In genomic region chr10:12482975-12483374, GRCm38 (mm10) we compare ENCODE assay signal across 29 mouse cellular contexts.
"Had no signal": no experiment of that assay in that cellular context is flagged by ENCODE, and none has a peak within 500 bp of the region (broad histone marks: within the 10 kb centered on the region; RNA-seq: fewer than 3 reads in every experiment).

No protein-coding gene starts in this region.

- ATAC-seq: forebrain, embryonic 13.5 days; forebrain, embryonic 14.5 days; forebrain, embryonic 15.5 days; forebrain, embryonic 16.5 days; forebrain, postnatal 0 days had no signal

- H3K9ac ChIP-seq: embryonic facial prominence, embryonic 12.5 days; embryonic facial prominence, embryonic 13.5 days; embryonic facial prominence, embryonic 15.5 days; forebrain, embryonic 12.5 days; forebrain, embryonic 13.5 days; forebrain, embryonic 15.5 days; forebrain, postnatal 0 days had no signal

- H3K4me3 ChIP-seq: embryonic facial prominence, embryonic 10.5 days; embryonic facial prominence, embryonic 12.5 days; embryonic facial prominence, embryonic 13.5 days; embryonic facial prominence, embryonic 15.5 days; erythroblast, embryonic 14.5 days; forebrain, embryonic 10.5 days; forebrain, embryonic 12.5 days; forebrain, embryonic 13.5 days; forebrain, embryonic 15.5 days; gastrocnemius, adult 2 months; heart, adult 2 months had no signal

- DNase-seq: cerebellum, adult 2 months; cerebellum, adult 8-10 months; cerebellum, adult 9-10 months; cerebellum, adult 9-11 months; cerebellum, postnatal 10 days; cerebellum, postnatal 14 days; cerebellum, postnatal 25 days; cerebellum, postnatal 36 days; embryo, embryonic 11 days; forebrain, postnatal 0 days; gastrocnemius, adult 2 months; gastrocnemius, postnatal 10 days; gastrocnemius, postnatal 14 days; gastrocnemius, postnatal 25 days; gastrocnemius, postnatal 36 days; heart, adult 11 months; heart, adult 18-20 months; heart, adult 2 months had no signal

- H3K27me3 ChIP-seq: embryonic facial prominence, embryonic 12.5 days; embryonic facial prominence, embryonic 13.5 days; embryonic facial prominence, embryonic 15.5 days; forebrain, embryonic 12.5 days; forebrain, embryonic 13.5 days; forebrain, embryonic 15.5 days had no signal

- H3K36me3 ChIP-seq: embryonic facial prominence, embryonic 15.5 days; forebrain, embryonic 10.5 days; forebrain, embryonic 12.5 days; forebrain, embryonic 15.5 days had no signal

- H3K9me3 ChIP-seq: embryonic facial prominence, embryonic 10.5 days; embryonic facial prominence, embryonic 12.5 days; embryonic facial prominence, embryonic 13.5 days; embryonic facial prominence, embryonic 15.5 days; forebrain, embryonic 10.5 days; forebrain, embryonic 12.5 days; forebrain, embryonic 13.5 days; forebrain, embryonic 15.5 days had no signal

- H3K4me2 ChIP-seq: embryonic facial prominence, embryonic 12.5 days; embryonic facial prominence, embryonic 13.5 days; embryonic facial prominence, embryonic 15.5 days; forebrain, embryonic 12.5 days; forebrain, embryonic 13.5 days; forebrain, embryonic 15.5 days had no signal

- H3K27ac ChIP-seq: embryonic facial prominence, embryonic 10.5 days; embryonic facial prominence, embryonic 12.5 days; embryonic facial prominence, embryonic 13.5 days; embryonic facial prominence, embryonic 15.5 days; forebrain, embryonic 10.5 days; forebrain, embryonic 12.5 days; forebrain, embryonic 13.5 days; forebrain, embryonic 15.5 days; gastrocnemius, adult 2 months; heart, adult 2 months had no signal

- H3K4me1 ChIP-seq: embryonic facial prominence, embryonic 10.5 days; embryonic facial prominence, embryonic 12.5 days; embryonic facial prominence, embryonic 15.5 days; forebrain, embryonic 10.5 days; forebrain, embryonic 12.5 days; forebrain, embryonic 13.5 days; forebrain, embryonic 15.5 days had no signal
